Mouse (Mus musculus) monocyte, adult 2 months (primary cell): ENCODE data around the gene Gramd1b.

Experiments used
- DNase-seq, 2 experiments: peaks; one replicate each; pipeline ENCODE4 v3.0.0; 2022; ENCODE audit warnings: low spot score in 2 of 2, low read depth in 1 of 2

Gene Gramd1b

GRCm38 (mm10) chr9:40318771-40319170 is 212.4 kb downstream of the Gramd1b start:
- no peak for DNase-seq

GRCm38 (mm10) chr9:40317735-40318134 is 213.4 kb downstream of the Gramd1b start:
- no peak for DNase-seq

GRCm38 (mm10) chr9:40316865-40317660 is 214.1 kb downstream of the Gramd1b start:
- no peak for DNase-seq

GRCm38 (mm10) chr9:40311813-40312212 is 219.4 kb downstream of the Gramd1b start:
- DNase-seq, result no peak

- no peak for DNase-seq
Observed at GRCm38 (mm10) chr9:40309876-40310275, 221.3 kb downstream of the Gramd1b start.

- no peak for DNase-seq
Observed at GRCm38 (mm10) chr9:40307311-40307710, 223.9 kb downstream of the Gramd1b start.

GRCm38 (mm10) chr9:40304243-40304642 is 226.9 kb downstream of the Gramd1b start:
- DNase-seq, result no peak

GRCm38 (mm10) chr9:40302375-40302774 is 228.8 kb downstream of the Gramd1b start:
- no peak for DNase-seq

- DNase-seq, result no peak
Observed at GRCm38 (mm10) chr9:40301475-40301874, 229.7 kb downstream of the Gramd1b start.

GRCm38 (mm10) chr9:40300018-40300989 is 230.9 kb downstream of the Gramd1b start:
- DNase-seq, result no peak

- no peak for DNase-seq
Observed at GRCm38 (mm10) chr9:40299323-40299722, 231.9 kb downstream of the Gramd1b start.

GRCm38 (mm10) chr9:40297969-40298368 is 233.2 kb downstream of the Gramd1b start:
- DNase-seq, result no peak

GRCm38 (mm10) chr9:40296251-40296650 is 234.9 kb downstream of the Gramd1b start:
- DNase-seq, result no peak

GRCm38 (mm10) chr9:40294866-40295265 is 236.3 kb downstream of the Gramd1b start:
- no peak for DNase-seq

GRCm38 (mm10) chr9:40294210-40294609 is 237.0 kb downstream of the Gramd1b start:
- DNase-seq, result no peak

- DNase-seq, result no peak
Observed at GRCm38 (mm10) chr9:40293740-40294139, 237.4 kb downstream of the Gramd1b start.

GRCm38 (mm10) chr9:40293286-40293685 is 237.9 kb downstream of the Gramd1b start:
- DNase-seq, result no peak

GRCm38 (mm10) chr9:40292475-40292874 is 238.7 kb downstream of the Gramd1b start:
- DNase-seq, result no peak

- DNase-seq, result no peak
Observed at GRCm38 (mm10) chr9:40282968-40283367, 248.2 kb downstream of the Gramd1b start.

- DNase-seq, result no peak
Observed at GRCm38 (mm10) chr9:40279438-40279837, 251.7 kb downstream of the Gramd1b start.

- no peak for DNase-seq
Observed at GRCm38 (mm10) chr9:40277671-40278070, 253.5 kb downstream of the Gramd1b start.

- no peak for DNase-seq
Observed at GRCm38 (mm10) chr9:40275904-40276303, 255.3 kb downstream of the Gramd1b start.
